Mouse (Mus musculus): ENCODE data around the gene Nphp1.

DNA sequence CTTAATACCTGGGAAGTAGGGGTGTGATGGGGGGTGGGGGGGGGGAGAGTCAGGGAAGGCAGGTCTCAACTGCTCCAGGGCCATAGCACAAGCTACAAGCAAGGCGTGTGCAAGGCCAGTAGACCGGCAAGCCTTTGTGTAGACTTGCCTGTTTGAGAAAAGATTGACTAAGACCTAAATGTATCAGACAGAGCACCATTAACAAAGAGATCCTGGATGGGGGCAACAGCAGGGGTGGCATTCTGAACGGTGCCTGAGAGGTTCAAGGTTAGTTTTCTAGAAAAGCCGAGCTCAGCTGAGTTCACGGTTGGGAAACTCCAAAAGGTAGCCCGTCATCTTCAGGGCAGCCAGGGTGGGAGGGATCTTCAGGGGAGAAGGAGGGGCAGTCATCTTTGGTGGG is 83.4 kb downstream of the Nphp1 start:
- TF ChIP-seq CTCF (IDR thresholded peaks at IDR 0.05) (no peak), EP300 (IDR thresholded peaks at IDR 0.05) (no peak)
